Mouse (Mus musculus) kidney, postnatal 4 days (tissue): ENCODE results near the gene Eps8l1.
"Not testable (repeated sequence)": the region's sequence is repeated elsewhere in the genome, so short reads cannot be mapped to it uniquely, and the experiment has no call there.

Experiments used
- DNase-seq, 2 experiments: peaks; one replicate each; pipeline ENCODE4 v3.0.0; 2021; ENCODE audit warnings: mixed read lengths in 2 of 2

Gene Eps8l1

DNA sequence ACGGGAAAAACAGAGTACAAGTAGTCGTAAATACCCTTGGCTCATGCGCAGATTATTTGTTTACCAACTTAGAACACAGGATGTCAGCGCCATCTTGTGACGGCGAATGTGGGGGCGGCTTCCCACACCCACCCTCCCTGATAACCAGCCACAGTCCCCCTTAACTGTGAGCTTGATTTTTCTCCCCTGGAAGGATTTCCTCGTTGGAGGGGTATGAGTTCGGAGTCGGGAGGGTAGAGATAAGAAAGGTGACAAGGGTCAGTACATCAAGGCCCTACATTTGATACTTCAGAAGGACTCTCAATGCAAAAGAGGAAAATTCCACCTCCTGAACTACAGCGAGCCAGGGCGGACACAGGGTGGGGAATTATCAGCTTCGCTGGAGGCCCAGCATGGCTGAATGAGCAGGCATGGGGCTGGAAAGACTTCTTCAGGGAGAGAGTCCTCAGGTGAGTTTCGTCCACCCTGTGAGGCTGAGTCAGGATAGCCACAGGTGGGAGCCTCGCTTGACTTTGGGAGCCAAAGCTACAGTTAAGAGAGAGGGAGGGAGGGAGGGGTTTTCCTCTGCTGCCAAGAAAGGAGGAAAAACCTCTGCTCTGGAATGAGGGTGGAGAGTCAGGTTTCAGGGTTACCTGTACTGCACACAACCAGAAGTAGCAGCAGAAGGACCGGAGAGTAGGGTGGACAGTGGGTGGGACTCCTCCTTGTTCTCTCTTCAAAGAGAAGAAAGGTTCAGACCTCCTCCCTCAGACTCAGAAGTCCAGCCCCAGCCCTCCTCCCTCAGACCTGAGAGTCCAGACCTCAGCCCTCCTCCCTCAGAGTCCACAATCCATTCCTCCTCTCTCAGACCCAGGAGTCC is at the start of gene Eps8l1:
Gene Eps8l1, plus strand, starts transcription at position 99 of the 859 bp plus-strand sequence.
- no peak for DNase-seq

- not testable (repeated sequence) for DNase-seq
These were observed 48.1 kb upstream of the Eps8l1 start for GRCm38 (mm10) chr7:4412406-4412805.

- no peak for DNase-seq
These were observed 40.8 kb upstream of the Eps8l1 start for GRCm38 (mm10) chr7:4419681-4420080.

DNA sequence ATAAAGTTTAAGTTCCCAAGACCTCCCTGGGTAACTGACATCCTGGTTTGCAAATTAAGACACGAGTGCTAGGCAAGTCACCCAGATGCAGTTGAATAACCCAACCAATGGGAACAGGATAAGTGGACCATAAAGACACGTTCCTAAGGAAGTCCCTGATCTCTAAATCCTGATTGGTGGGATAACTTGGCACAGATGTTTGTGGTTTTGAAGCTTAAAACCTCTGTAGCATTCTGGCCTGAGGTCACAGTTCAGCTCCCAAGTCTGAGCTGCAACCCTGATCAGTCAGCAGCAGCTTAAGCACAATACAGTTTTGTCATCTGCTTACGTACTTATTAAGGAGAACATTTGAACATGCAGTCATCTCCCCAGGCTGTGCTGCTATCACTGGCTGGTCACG is 40.2 kb upstream of the Eps8l1 start:
- DNase-seq = no peak

DNA sequence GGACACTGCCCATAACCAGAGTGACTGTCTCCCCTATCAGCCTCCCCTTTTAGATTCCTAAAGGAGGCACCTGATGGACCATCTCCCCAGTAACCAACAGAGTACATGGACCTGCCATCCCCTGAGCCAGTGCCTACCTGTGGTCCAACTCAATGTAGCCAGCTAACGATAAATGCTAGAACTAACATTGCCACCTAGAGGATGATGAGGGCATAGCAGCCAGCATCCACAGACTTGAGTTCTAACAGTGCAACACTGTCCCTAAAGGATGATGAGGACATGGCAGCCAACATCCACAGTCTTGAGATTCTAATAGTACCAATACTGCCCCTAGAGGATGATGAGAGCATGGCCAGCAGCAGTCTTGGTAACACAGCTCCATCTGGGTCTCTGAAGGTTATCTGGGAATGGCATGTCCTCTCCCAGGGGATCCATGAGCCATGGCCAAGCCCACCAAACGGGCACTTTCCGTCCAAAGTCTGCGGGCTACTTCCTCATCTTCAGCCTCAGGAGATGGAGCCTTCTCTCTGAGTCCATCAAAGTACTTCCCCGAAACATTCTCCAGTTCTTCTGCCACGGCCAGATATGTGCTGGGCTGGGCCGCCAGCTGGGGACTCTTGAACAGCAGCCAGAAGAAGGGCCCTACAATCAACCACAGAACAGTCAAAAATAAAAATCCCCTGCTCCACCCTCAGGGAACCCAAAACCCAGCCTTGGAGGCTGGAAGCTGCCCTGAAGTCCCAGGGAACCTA is 33.1 kb upstream of the Eps8l1 start:
- peak; percentile 89 to 93 for DNase-seq

GRCm38 (mm10) chr7:4430246-4430844 is 30.1 kb upstream of the Eps8l1 start:
- no peak for DNase-seq

DNA sequence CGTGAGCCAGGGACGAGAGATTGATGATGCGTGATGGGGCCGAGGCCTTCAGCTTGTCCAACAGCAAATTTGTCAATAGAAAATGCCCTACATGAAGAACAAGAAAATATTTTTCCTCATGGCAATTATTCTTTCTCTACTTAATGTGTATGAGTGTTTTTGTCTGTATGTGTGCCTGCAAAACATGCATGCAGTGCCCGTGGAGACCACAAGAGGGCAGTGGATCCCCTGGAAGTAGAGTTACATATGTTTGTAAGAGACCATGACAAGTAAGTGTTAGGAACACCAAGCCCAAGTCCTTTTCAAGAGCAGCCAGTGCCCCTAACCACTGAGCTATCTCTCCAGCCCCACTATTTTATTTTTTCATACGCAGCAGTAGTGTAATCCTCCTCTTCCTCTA is 28.9 kb upstream of the Eps8l1 start:
- peak; percentile 89 for DNase-seq

DNA sequence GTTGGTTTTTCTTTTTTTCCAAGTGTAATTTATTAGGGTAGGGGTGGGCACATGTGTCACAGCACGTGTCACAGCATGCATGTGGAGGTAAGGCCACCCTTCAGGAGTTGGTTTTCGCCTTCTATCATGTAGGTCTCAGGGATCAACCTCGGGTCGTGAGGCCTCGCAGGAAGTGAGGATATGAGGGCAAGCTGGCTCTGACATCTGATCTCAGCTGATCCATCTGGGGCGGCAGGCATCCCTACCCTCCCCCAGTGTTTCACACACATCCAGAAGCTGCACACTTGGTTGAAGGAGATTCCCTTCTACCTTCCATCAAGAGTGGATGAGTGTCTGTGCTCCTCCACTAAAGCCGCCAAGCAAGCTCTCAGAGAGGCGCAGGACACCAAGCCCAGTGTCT is 28.4 kb upstream of the Eps8l1 start:
- DNase-seq = no peak

DNA sequence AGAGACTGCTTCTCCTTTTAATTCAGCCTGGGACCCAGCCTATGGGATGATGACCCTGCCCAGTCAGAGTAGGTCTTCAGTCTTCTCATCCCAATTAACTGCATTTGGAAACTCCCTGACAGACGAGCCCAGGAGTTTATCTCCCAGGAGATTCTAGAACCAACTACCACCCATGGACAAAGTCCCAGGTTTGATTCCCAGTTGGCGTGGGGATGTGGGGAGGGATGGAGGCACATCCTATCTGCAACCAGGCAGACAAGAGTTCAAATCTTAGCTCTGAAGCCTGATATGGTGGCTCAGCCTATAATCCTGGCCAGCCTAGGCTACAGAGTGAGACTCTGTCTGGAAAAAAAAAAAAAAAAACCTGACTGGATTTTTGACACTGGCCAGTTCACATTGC is 22.8 kb upstream of the Eps8l1 start:
- DNase-seq = no peak

DNA sequence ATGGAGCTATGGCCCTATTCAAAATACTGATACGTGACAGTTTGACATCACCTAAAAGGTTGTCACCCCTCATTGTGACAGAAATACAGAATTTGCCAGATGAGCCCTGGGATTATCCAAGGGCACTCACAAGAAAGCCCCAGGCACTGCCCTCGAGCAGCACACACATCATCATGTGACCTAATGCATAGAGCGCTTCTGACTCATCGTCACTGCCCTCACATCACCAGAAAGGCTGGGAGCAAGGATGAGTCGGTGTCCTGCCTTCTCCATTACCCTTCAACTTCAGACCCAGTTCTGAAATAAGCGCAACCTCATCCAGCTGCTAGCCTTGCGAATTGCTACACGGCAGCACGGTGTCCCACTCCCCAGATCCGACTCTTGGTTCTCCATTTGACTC is 19.9 kb upstream of the Eps8l1 start:
- no peak for DNase-seq

DNA sequence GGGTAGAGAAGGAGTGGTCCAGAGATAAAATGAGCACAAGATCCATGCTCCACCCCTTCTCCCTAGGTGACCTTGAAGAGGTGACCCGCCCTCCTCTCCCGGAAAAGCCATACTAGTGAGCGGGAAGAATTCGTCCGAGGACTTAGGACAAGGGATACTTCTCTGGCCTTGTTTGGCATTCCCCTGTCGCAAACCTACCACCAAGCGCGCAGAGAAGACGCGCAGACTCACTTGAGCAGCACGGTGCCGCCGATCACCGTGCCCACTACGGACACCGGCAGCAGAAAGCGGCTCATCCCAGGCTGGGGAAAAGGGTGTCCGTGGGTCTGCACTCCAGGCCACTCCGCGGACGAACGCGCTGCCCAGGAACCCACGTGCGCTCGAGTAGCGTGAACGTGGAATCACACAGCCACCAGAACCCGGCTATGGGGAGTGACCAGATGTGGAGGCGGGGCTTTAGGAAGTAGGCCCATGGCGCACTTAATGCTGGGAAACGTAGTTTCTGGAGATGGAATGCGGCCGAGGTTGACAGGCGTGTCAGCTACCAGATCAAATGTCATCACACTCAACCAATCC is 15.2 kb upstream of the Eps8l1 start, which contains the start of gene Rdh13:
Gene Rdh13, minus strand, starts transcription at position 434 of the 576 bp plus-strand sequence.
- DNase-seq = peak; percentile 87 to 92

GRCm38 (mm10) chr7:4447138-4447537 is 13.3 kb upstream of the Eps8l1 start:
- DNase-seq = no peak

DNA sequence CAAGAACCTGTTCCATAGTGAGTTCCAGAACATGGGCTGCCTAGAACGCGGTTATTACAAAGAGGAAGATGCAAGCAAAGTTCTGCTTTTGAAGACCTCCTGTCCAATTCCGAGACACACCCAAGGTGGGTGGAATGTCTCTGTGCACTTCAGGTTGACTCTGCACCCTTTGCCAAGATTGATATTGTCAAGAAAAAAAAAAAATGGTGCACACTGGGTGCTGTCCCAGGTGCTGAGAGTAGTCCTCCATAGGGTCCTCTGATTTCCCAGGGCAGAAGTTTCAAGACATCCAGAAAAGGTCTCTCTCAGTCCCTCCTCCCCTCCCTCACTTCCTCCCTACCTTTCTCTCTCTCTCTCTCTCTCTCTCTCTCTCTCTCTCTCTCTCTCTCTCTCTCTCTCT is 12.0 kb upstream of the Eps8l1 start:
- DNase-seq = no peak

DNA sequence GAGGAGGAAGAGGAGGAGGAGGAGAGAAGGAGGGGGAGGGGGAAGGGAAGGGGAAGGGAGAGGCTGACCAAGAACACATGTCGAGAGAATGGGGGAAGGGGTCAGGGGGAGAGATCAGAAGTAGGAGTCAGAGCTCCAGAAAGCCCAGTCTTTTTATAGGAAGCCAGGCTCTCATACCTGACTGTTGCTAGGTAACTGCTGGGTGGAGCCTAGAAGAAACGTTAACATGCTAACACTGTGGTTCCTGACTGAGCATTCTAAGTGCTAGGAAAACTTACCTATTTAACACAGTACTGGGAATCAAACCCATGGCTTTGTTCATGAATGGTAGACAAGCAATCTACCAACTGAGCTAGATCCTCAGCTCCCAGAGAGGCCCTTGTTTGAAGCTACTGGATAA is 11.3 kb upstream of the Eps8l1 start:
- no peak for DNase-seq

GRCm38 (mm10) chr7:4452644-4453043 is 7.8 kb upstream of the Eps8l1 start:
- peak in 1 of 2 experiments; percentile 6 for DNase-seq

- peak; percentile 65 to 75 for DNase-seq
These were observed 3.8 kb downstream of the Eps8l1 start for GRCm38 (mm10) chr7:4464194-4464824.

- no peak for DNase-seq
These were observed 7.3 kb downstream of the Eps8l1 start for GRCm38 (mm10) chr7:4467801-4468200.

DNA sequence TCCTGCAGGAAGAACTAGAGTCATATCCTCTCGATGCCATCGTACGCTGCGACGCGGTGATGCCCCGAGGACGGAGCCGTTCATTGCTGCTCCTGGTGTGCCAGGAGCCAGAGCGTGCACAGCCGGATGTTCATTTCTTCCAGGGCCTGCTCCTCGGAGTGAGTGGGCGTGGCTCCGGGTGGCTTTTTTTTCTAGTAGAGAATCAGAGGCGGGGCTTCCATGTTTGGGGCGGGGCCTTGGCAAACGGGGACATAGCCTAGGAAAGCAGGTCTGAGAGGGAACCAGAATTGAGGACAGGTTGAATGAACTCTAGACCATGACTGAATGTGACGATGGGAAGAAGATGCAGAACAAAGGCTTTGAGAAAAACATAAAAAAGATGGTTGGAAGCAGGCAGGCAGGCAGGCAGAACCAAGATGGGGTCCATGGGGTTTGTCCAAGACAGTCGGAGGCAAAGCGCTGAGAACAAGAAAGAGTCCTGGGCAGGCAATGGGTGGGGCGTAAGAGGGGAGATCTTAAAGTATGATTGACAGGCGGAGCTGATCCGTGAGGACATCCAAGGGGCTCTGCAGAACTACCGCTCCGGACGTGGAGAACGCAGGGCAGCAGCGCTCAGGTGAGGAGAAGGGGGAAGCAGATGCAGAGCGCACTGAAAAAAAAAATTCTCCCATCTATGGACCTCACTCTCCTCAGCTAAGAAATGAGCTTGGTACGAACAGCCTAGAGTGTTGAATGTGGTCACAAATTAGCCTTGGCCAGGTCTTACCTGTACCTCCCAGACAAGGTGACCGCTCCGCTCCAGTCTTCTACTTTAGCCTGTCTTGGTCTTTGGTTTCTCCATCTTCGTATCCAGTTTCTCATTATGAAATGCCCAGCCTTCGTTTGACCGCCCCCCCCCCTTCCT is 10.1 kb downstream of the Eps8l1 start:
- peak; percentile 83 to 88 for DNase-seq

DNA sequence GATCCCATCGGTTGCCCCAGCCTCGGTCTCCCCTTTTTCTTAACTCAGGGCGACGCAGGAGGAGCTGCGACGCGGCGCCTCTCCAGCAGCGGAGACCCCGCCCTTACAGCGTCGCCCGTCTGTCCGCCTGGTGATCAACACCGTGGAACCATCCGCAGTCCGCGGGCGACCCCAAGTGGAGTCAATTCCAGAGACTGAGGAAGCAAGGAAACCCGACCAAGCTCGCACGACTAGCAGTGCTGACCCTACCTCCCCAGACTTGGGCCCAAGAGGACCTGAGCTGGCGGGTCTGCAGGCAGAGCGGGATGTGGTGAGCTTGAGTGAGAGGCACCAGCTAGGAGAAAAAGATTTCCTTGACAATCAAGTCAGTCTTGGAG is 10.7 kb downstream of the Eps8l1 start:
- DNase-seq = peak; percentile 94

GRCm38 (mm10) chr7:4473940-4474339 is 13.5 kb downstream of the Eps8l1 start:
- no peak for DNase-seq

- DNase-seq = peak; percentile 81 to 90
These were observed 17.7 kb downstream of the Eps8l1 start for GRCm38 (mm10) chr7:4478021-4478795.
